Mouse (Mus musculus) urinary bladder, postnatal 25 days (tissue): Measurements from ENCODE around the gene Gm3336.

Experiments
- DNase-seq: peaks from one replicate; pipeline ENCODE4 v3.0.0; 2022; ENCODE audit warnings: low spot score

Gene Gm3336

GRCm38 (mm10) chr8:70716521-70717400 lies 1.6 kb upstream of the Gm3336 start:
- DNase-seq, result no peak

- no peak for DNase-seq
Observed at GRCm38 (mm10) chr8:70719796-70720270, 1.5 kb downstream of the Gm3336 start.

- peak; percentile 73 for DNase-seq
Observed at GRCm38 (mm10) chr8:70720739-70721138, 2.4 kb downstream of the Gm3336 start.

GRCm38 (mm10) chr8:70721601-70722000 lies 3.3 kb downstream of the Gm3336 start:
- no peak for DNase-seq

GRCm38 (mm10) chr8:70723486-70724210 lies 5.3 kb downstream of the Gm3336 start, which contains the start of gene Pde4c:
Pde4c (plus strand) TSS chr8:70723720.
- no peak for DNase-seq

- DNase-seq, result no peak
Observed at GRCm38 (mm10) chr8:70724216-70724615, 5.9 kb downstream of the Gm3336 start.

GRCm38 (mm10) chr8:70725792-70726447 lies 7.6 kb downstream of the Gm3336 start:
- no peak for DNase-seq

- no peak for DNase-seq
Observed at GRCm38 (mm10) chr8:70726721-70727120, 8.4 kb downstream of the Gm3336 start.

- DNase-seq, result no peak
Observed at GRCm38 (mm10) chr8:70729808-70730475, 11.6 kb downstream of the Gm3336 start.

- DNase-seq, result no peak
Observed at GRCm38 (mm10) chr8:70730956-70731355, 12.6 kb downstream of the Gm3336 start.

GRCm38 (mm10) chr8:70737705-70738104 lies 19.4 kb downstream of the Gm3336 start:
- no peak for DNase-seq

GRCm38 (mm10) chr8:70738211-70738610 lies 19.9 kb downstream of the Gm3336 start:
- no peak for DNase-seq

- no peak for DNase-seq
Observed at GRCm38 (mm10) chr8:70741661-70742060, 23.3 kb downstream of the Gm3336 start.

- no peak for DNase-seq
Observed at GRCm38 (mm10) chr8:70742176-70742575, 23.8 kb downstream of the Gm3336 start.

- DNase-seq, result no peak
Observed at GRCm38 (mm10) chr8:70742981-70743655, 24.8 kb downstream of the Gm3336 start.

GRCm38 (mm10) chr8:70743656-70744590 lies 25.6 kb downstream of the Gm3336 start:
- no peak for DNase-seq

- no peak for DNase-seq
Observed at GRCm38 (mm10) chr8:70744806-70745205, 26.5 kb downstream of the Gm3336 start.

GRCm38 (mm10) chr8:70745691-70746220 lies 27.4 kb downstream of the Gm3336 start:
- no peak for DNase-seq

- no peak for DNase-seq
Observed at GRCm38 (mm10) chr8:70746676-70747075, 28.3 kb downstream of the Gm3336 start.
